Mouse (Mus musculus) T-cell, adult 2 months (primary cell): ENCODE data around the gene Acvr1.

Experiments used
- DNase-seq: peaks from one replicate; pipeline ENCODE4 v3.0.0; 2022; ENCODE audit warnings: low spot score

Gene Acvr1

DNA sequence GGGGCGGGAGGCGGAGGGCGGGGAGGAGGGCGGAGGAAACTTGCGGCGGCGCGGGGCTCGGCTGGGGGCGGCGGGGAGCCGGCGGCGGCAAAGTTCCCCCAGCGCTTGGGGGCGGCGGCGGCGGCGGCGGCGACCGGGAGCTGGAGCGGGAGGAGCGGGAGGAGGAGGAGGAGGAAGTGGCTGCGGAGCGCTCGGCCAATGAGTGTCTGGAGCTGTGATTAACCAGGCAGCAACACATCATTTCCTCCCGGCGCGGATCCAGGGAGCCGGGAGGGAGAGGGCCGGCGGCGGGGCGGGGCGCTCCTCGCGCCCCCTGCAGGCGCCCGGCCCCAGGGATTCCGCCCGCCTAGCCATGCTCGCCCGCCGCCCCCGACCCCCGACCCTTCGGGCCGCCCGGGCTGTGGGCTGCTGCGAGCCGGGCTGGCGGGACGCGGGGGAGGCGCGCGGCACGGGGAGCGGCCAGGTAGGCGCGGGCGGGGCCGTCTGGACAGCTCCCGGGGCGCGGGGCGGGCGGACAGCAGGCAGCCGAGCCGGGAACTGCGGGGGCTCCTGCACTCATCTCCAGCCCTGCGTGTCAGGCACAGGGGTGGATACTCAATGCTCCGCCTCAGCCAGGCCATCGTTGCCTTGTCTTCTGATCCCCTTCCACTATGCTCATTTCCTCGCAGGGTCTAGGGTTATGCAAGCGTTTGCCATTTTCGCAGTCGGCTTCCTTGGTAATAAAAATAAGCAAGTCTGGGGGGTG is at the start of gene Acvr1, which contains the start of gene Upp2:
Acvr1 (minus strand) TSS at position 92 of the 745 bp plus-strand sequence.
Upp2 (plus strand) TSS at position 233 of the 745 bp plus-strand sequence.
- peak; percentile 20 for DNase-seq

DNA sequence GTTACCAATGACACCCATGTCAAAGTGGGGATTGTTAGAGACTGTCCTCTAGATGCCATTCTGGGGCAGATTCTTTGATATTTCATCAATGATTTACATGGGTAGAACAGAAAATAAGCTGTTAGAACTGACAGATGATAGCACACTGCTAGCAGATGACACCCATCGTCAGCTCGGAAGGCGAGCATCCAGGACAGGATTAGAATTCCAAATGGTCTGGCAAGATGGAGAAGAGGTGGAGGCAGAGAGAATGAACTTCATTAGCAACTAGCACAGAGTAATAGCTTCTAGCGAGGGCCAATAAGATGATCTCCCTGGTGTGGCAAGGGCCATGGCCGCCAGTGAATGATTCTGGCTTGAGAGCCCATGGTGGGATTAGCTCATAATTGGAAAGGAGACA is 48.8 kb upstream of the Acvr1 start:
- no peak for DNase-seq

DNA sequence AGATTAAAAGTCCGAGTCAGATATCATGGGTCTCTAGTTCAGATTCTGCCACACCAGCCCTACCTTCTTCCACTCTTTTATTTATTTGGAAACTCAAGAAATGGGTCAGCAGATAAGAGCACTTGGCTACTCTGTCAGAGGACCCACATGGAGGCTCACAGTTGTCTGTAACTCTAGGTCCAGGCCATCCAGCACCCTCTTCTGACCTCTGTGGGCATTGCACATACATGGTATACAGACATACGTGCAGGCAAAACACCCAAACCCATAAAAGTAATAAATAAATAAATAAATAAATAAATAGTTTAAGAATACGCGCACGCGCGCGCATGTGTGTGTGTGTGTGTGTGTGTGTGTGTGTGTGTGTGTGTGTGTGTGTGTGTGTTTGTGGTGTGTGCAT is 47.9 kb upstream of the Acvr1 start:
- DNase-seq = no peak

DNA sequence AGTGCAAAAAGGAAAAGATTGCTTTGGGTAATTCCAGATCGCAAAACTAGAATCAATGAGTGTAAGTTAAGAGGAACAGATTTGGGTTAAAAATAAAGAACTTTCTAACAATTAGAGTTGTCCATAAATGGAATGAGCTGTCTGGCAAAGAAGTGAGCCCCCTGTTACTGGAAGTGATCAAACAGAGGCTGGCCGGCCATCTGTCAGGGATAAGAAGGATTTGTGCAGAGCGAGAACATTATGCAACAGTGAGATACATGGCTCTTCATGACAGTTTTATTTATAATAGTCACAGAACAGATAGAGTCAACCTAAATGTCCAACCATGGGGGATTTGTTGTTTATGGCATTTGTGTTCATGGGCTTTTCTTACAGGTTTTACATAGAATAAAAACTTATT is 46.8 kb upstream of the Acvr1 start:
- no peak for DNase-seq

DNA sequence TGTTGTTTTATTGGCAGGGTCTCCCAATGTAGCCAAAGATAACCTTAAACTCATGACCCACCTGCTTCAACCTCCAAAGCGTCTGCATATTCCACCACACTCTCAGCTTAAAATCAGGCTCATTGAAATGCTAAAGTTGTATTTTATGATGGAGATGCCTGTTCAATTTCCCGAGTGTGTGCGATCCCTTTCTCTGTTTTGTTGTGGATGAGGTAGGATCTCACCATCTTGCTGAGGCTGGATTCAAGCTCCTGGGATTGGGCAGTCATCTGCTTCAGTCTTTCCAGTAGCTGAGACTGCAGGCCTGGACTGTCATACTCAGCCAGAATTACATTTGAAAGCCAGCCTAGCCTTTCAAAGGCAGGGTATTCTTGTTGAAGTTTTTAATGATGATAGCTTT is 37.8 kb upstream of the Acvr1 start:
- DNase-seq = no peak

DNA sequence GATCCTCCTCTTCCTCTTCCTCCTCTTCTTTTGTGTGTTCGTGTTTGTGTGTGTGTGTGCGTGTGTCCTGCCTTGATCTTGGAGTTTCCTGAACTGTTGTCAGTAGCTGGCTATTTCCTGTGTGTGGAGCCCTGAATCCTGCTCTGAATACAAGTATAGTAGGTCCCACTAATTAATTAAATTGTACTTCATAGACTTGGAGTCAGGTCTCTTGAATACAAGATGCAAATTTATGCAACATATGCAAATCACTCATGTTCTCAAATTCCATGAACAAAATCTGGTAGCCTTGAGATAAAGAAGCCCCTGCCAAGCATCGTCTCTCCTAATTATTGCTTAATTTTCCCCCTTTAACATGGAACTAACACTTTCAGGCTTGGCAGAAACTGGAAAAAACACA is 36.4 kb upstream of the Acvr1 start:
- no peak for DNase-seq

DNA sequence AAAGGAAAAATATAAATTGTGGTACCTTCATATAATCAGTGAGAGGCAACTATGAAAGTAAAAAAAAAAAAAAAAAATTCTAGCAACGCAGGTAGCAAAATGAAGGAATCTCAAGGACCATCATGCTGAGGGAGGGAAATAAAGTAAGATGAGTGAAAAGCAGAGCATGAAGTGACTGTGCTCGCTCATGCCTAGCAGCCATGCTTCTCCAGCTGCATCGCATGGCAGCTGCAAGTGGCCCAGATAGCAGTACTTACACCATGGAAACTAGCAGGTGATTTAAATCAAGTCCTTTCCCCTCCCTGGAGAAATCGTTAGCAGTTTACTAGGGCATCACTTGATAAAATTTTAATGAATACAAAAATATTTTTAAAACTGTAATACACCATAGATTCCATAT is 34.4 kb upstream of the Acvr1 start:
- no peak for DNase-seq

DNA sequence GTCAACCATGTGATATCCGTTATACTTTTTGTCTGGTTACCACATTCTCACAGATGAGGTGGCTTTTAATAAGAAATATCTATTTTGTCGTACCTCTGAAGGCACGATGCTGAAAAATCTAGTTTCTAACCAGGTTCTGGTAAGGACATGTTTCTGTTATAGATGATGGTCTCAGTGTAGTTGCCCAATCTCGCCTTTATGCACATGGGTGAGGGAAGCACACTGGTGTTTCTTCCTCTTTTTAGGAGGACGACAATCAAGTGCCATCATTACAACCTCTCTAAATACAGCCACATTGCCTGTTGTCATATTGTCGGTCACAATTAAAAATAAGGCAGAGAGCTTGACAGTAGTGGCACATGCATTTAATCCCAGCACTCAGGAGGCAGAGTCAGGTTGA is 32.7 kb upstream of the Acvr1 start:
- no peak for DNase-seq

DNA sequence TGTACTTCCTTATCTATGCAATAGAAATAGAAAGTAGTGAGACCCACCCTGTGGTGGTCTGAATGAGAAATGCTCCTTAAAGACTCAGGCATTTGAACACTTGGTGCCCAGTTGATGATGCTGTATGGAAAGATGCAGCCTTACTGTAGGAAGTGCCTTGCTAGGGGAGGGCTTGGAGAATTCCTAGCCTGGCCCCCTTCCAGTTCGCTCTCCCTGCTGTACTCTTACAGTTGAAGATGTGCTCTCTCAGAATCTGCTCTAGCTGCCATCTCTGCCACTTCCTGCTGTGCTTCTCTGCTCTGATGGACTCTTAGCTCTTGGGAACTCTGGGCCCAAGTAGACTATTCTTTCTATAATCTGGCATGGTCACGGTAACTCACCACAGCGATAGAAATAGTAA is 30.6 kb upstream of the Acvr1 start:
- no peak for DNase-seq

DNA sequence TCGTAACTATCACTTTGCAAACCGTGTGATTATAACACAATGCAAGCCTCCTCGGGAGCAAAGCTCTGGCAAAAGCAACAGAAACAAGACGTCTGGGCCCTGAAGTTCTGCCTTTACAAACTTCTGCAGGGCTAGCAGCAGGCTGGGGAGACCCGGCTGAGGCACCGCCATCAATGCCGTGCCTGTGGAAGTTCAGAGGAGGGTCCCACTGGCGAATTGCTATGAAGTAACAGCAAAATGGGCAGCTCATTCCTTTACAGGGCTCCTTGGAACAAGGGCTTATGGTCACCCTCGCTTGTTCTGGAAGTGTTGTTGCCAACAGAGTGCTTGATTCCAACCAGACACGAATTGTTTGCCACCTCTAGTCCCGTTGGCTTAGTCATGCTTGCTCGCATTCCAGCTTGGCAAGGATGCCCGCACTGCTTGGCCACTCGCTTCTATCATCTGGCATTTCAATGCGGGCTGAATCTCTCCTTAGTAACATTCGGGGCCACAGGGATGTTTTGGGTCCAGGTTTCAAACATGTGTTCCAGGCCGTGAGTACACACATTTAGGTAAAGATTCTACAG is 29.9 kb upstream of the Acvr1 start:
- DNase-seq = no peak

DNA sequence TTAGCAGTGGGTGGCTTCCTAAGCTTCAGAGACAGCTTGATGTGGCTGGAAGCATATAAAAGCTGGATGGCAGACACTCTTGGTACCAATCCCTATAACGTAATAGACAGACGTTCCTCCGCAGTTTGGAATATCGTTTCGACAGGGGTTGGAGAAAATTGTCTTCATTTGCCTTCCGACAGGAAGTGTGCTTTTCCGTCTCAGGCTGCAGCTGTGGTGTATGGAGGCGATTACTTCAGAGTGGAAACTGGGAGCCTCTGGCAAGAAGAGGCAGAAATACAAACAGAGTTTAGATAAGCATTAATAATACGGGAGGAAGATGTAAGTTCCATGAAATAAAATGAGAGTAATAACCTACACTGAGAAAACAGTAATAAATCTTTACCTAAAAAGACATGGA is 28.4 kb upstream of the Acvr1 start:
- DNase-seq = no peak

DNA sequence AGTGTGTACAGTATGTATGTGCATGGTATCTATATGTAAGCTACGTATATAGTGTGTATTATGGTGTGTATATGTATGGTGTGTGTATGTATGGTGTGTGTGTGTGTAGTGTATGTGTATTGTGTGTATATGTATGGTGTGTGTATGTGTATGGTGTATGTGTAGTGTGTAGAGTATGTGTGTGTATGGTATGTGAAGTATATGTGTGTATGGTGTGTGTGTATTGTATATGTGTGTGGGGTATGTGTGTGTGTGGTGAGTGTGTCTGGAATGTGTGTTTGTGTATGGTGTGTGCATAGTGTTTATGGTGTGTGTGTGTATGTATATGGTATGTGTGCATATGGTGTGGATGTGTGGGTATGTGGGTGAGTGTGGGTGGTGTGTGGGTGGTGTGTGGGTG is 23.1 kb upstream of the Acvr1 start:
- DNase-seq = no peak

DNA sequence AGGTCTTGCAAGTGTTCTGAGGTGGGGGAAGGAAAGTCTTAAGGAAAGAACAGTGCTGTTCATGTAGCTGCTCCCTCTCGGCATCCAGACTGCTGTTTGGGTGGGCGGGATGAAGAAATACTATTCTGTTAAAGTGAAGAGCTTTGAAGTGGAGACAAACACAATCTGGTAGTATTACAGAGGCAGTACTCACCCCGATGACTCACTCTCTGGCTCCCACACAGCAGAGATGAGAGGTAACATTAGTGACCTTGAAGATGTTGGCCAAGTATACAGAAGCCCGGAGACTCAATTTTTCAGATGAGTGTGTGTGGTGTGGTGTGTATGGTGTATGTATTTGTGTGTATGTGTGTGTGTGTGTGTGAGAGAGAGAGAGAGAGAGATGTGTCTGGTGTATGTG is 22.7 kb upstream of the Acvr1 start:
- DNase-seq = no peak

DNA sequence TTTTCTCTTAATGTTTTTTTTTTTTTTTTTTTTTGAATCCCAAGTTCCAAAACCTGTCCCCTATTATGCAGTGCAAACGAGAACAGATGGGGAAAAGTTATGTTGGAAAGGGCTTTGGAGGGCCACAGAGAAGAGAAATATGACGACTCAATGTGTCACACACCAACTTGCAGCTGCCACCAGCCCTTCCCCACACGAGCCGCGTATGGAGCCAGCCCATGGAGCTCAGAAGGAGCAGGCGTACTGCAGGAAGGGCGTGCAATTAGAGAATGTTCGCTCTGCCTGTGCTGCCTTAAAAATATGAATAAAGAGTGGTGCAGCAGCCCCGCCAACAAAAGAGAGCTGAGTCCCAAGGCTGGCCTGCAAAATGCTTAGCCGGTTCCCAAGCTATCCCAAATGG is 19.4 kb upstream of the Acvr1 start:
- DNase-seq = no peak

DNA sequence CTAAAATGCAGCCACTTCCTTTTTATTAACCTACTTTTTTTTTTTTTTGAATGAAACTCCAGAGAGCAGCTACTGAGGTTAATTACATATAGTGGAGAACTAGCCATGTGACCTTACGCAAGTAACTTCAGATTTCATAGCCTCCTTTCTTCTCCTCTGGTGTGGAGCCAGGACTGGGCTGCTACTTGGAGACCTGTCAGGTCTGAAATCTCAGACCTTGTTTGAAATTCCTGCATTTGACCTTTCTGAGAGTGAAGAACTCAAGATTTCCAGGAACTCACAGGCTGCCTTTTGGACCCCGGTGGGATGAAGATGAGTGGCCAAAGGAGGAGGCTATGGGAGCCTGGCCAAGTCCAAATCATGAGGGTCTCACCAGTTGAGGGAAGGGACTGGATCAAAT is 7.2 kb upstream of the Acvr1 start:
- no peak for DNase-seq

DNA sequence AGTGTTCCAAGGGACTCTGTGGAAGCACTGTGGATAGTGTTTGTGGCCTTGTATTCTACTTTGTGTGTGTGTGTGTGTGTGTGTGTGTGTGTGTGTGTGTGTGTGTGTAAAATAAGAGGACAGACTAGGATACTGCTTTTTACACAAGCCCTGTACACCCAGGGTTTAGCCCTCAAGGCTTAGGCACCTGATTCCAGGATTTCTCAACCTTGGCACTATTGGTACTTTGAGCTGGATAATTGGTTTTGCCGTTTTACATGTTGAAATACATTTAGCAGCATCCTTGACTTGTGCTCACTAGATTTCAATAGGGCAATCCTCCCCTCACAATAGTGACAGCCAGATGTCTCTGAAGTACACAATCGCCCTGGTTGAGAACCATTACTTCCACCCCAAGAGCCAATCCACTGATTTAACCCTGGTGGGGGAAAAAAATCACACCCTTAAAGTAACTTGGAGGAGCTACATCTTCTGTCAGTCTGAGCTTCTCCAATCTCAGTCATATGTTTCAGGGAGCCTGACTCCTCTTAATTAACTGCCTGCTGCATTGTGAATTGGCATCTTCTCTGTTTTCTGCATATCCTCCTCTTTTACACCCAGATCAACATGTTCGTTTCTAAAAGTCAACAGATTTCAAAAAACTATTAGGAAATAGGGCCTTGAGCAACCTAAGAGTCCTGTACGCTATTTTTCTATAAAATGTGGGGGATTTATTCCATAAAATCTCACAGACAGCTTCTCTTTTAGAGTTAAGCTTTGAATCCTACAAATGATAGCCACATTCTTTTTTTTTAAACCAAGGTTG is 2.1 kb upstream of the Acvr1 start:
- DNase-seq = no peak

DNA sequence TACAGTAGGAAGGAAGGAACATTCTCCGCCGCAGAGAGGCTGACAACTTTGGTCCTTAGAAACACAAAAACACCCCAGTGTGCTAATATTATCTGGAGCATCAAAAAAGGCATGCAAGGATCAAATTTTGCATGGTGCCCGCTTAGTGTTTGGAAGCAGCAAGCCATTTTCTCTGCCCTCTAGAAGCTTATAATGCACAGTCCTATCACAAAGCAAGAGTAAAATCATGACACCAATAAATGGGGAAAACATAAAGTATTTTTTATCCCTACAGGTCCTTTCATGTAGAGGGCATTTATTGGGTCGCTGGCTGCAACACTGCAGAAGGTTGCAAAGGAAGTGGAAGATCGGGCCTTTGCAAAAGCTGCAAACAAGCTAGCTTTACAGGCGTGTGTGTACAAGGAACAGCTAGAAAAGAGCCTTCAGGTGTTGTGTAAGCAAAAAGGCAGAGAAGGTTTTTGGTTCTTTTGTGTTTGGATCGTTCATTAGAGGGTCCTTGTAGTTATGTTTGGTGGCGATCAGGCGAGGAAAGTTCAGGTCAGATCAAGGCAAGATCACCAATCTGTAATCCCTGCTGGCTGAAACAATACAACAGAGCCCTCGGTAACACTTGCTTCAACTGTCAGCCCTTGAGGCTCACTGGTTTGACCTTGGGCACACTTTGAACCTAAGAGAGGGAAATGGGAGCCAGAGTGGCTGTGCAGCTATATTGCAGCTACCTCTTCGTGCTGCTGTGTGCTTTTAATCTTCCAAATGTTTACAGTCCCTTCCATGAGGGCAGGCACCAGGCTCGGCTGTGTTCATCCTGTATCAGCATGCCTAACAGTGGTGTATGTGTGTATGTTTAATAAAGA is 1.1 kb upstream of the Acvr1 start:
- no peak for DNase-seq

DNA sequence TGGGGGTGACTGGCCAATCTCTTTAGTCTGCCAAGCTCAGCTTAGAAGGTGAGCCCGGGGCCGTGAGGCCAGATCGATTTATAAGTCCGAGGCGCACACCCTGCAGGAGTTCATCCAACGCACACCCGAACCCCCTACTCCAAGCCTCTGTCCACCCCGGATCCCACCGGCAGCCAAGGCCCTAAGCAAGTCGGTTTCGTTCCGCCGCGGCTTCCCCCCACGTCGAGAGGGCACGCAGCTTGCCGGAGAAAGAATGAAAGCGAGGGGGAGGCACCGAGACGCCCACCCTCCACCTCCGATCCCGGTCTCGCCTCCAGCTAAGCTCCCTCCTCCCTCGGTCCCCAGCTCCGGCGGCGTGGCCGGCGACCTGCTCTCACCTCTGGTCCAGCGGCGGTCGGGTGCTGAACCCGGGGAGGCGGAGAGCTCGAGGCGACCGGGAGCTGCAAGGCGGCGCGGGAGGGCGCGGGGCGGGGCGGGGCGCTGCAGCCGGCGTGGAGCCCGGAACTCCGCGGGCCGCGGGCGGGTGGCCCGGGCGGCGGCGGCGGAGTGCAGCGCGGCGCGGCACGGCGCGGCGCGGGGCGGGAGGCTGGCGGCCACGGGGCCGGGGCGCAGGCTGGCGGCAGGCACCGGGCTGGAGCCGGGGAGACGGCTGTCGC is 419 bp downstream of the Acvr1 start:
- peak; percentile 23 for DNase-seq

DNA sequence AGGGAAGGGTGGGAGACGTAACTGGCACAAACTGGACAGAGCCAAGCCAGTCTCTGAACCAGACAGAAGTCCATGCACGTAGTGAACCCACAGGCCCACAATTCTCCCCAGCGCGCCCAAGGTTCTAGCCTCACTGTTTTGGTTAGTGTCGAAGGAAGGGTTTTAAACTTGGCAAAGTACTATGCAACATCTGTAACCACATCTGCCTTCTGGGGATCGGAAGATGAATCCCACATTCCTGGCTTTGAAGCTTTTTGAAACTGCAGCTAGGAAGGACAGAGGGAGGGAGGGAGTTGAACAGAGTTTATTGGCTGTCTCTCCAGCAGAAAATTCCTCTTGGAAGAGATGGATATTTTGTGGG is 928 bp downstream of the Acvr1 start:
- no peak for DNase-seq

DNA sequence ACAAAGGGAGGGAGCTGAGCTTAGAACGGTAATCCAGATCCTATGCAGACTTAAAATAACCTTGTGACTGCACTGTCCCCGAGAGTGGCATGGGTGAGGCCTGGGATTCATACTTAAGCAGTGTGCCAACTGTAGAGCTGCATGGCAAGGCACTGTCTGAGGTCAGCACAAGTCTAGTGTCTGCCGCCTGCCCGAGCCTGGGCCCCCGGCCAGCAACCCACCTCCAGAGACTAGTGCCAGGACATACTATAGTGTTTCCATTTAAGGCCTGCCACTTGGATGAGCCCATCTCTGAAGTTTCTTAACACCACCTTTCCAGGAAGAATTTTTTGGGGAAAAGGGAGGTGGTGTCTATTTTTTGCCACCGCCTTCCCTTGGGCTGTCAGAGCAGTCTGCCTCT is 1.7 kb downstream of the Acvr1 start:
- DNase-seq = no peak

DNA sequence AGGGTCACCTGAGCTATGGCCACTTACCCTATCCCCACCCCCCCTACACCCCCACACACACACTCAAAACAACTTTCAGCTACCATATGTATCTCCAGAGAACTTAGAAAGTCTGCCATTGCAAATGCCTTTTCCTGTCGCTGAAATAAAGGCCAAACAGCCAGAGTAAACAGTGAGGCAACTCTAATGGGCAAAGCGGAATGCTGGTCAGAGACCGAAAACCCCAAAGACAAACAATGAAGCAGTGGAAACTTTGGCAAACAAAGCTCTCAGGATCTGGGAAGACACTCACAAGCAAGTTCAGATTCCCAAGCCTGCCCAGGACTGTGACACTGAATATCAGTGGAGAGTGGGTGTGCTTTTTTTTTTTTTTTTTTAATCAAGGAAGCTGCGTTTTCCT is 4.8 kb downstream of the Acvr1 start:
- no peak for DNase-seq
